Mouse (Mus musculus) layer of hippocampus, adult 2 months (tissue): ENCODE results near the gene Myl6b. TPM values are rescaled to one million over a fixed set of nuclear protein-coding genes. Genes with fewer than 3 reads are reported as not detected.
"Not testable (repeated sequence)": the region's sequence is repeated elsewhere in the genome, so short reads cannot be mapped to it uniquely, and the experiment has no call there.

Source experiments
- DNase-seq, 2 experiments: peaks; one replicate each; pipeline ENCODE4 v3.0.0; 2022; ENCODE audit warnings: low spot score in 2 of 2
- H3K27ac ChIP-seq: fragments of 200-600 bp; 2 replicates; pipeline ENCODE4 v1.8.1; 2022
- H3K4me3 ChIP-seq: fragments of 200-600 bp; 2 replicates; pipeline ENCODE4 v1.8.1; 2022; ENCODE audit warnings: mild to moderate bottlenecking
- CTCF ChIP-seq: fragments of 200-600 bp; conservative IDR thresholded peaks from 2 replicates; pipeline ENCODE4 v1.8.1; 2022; ENCODE audit warnings: antibody characterized with exemption, mild to moderate bottlenecking, moderate library complexity
- total RNA-seq, 2 experiments: library from RNA; stranded (reverse); gene quantifications; 2 replicates each; pipeline ENCODE4 v1.2.3; 2021

Gene Myl6b
- total RNA-seq, 2 experiments from 2014 or later, result 18.5 to 21.1 TPM

GRCm38 (mm10) chr10:128495270-128495669, 3.2 kb downstream of the Myl6b start:
- Histone ChIP-seq H3K4me3 (peak overlapping the region; percentile 97; the same call in 1 of the 2 replicates), H3K27ac (peak overlapping the region; percentile 96; the same call in 1 of the 2 replicates)
- peak; percentile 56 for TF ChIP-seq CTCF
- no peak for DNase-seq

- TF ChIP-seq CTCF, result no peak
These were observed 3.7 kb downstream of the Myl6b start for GRCm38 (mm10) chr10:128494667-128495245.

GRCm38 (mm10) chr10:128493695-128494666, 4.5 kb downstream of the Myl6b start, which contains the start of gene Myl6:
Gene Myl6, minus strand, starts transcription at chr10:128494145.
- peak; percentile 98 for DNase-seq
- TF ChIP-seq CTCF, result peak; percentile 80
- H3K4me3 ChIP-seq, result peak within 1 kb of the TSS; percentile 97
- peak within 1 kb of the TSS; percentile 96 for H3K27ac ChIP-seq

More at GRCm38 (mm10) chr10:128494667-128495245, 3.7 kb downstream of the Myl6b start:
- no peak for DNase-seq
- H3K27ac ChIP-seq, result peak overlapping the region; percentile 96
- H3K4me3 ChIP-seq, result peak overlapping the region; percentile 97

GRCm38 (mm10) chr10:128493319-128493694, 5.2 kb downstream of the Myl6b start:
- peak overlapping the region; percentile 97 for H3K4me3 ChIP-seq
- no peak for TF ChIP-seq CTCF
- H3K27ac ChIP-seq, result peak overlapping the region; percentile 96
- DNase-seq, result no peak

GRCm38 (mm10) chr10:128492633-128493311, 5.7 kb downstream of the Myl6b start:
- peak overlapping the region; percentile 96 for H3K27ac ChIP-seq
- TF ChIP-seq CTCF, result no peak
- DNase-seq, result peak in 1 of 2 experiments; percentile 36
- H3K4me3 ChIP-seq, result peak overlapping the region; percentile 97

- not testable (repeated sequence) for DNase-seq
- peak overlapping the region; percentile 96 for H3K27ac ChIP-seq
- H3K4me3 ChIP-seq, result peak overlapping the region; percentile 97
These were observed 6.4 kb downstream of the Myl6b start for GRCm38 (mm10) chr10:128492051-128492450.

- TF ChIP-seq CTCF, result no peak
- H3K4me3 ChIP-seq, result peak overlapping the region; percentile 97
- DNase-seq, result no peak
- peak overlapping the region; percentile 96 for H3K27ac ChIP-seq
These were observed 7.0 kb downstream of the Myl6b start for GRCm38 (mm10) chr10:128491495-128491894.

- peak overlapping the region; percentile 96 for H3K27ac ChIP-seq
- no peak for DNase-seq
These were observed 7.6 kb downstream of the Myl6b start for GRCm38 (mm10) chr10:128490912-128491311.

GRCm38 (mm10) chr10:128490232-128490631, 8.3 kb downstream of the Myl6b start:
- DNase-seq, result peak in 1 of 2 experiments; percentile 35
- peak overlapping the region; percentile 22; the same call in 1 of the 2 replicates for H3K4me3 ChIP-seq
- no peak for TF ChIP-seq CTCF
- H3K27ac ChIP-seq, result peak overlapping the region; percentile 96

More at GRCm38 (mm10) chr10:128490912-128491311, 7.6 kb downstream of the Myl6b start:
- TF ChIP-seq CTCF, result no peak
- H3K4me3 ChIP-seq, result peak overlapping the region; percentile 97; the same call in 1 of the 2 replicates

- peak overlapping the region; percentile 96 for H3K27ac ChIP-seq
- DNase-seq, result no peak
- peak overlapping the region; percentile 22; the same call in 1 of the 2 replicates for H3K4me3 ChIP-seq
- no peak for TF ChIP-seq CTCF
These were observed 8.7 kb downstream of the Myl6b start for GRCm38 (mm10) chr10:128489785-128490184.

GRCm38 (mm10) chr10:128489380-128489779, 9.1 kb downstream of the Myl6b start:
- no peak for DNase-seq
- Histone ChIP-seq H3K27ac (peak overlapping the region; percentile 96), H3K4me3 (no peak overlapping the region)
- TF ChIP-seq CTCF, result no peak

GRCm38 (mm10) chr10:128488776-128489175, 9.7 kb downstream of the Myl6b start:
- DNase-seq, result no peak
- no peak overlapping the region for H3K4me3 ChIP-seq
- peak overlapping the region; percentile 96 for H3K27ac ChIP-seq
- TF ChIP-seq CTCF, result no peak
